Mouse (Mus musculus): ENCODE measurements around the gene Tmem138. TPM values are rescaled to one million over a fixed set of nuclear protein-coding genes. Genes with fewer than 3 reads are reported as not detected.

The Tmem138 gene
- total and polyA plus RNA-seq, 3 experiments: 11.9 to 25.2 TPM; not detected in 1

- Histone ChIP-seq H3K4me3 (ENCODE audit: control insufficient read depth in 1 of 2, insufficient read depth in 1 of 2, low read depth in 2 of 2, low read length in 2 of 2) (peak overlapping the region in 1 of 2 experiments; percentile 25; a peak in 2 of 4 replicates), H3K27me3 (ENCODE audit: control insufficient read depth in 1 of 2, insufficient read depth in 2 of 2, low read length in 2 of 2) (no peaks in the 10 kb centered on the region), H3K79me2 (ENCODE audit: control insufficient read depth, insufficient read depth, low read length, poor library complexity) (no peaks in the 10 kb centered on the region), H3K27ac (ENCODE audit: control insufficient read depth, low read depth, low read length) (peak overlapping the region; percentile 72), H3K4me1 (ENCODE audit: control insufficient read depth in 1 of 2, insufficient read depth in 2 of 2, low read length in 2 of 2) (peaks cover 7 to 11% of the 10 kb centered on the region in 2 experiments; a peak in 3 of 4 replicates), H3K36me3 (ENCODE audit: control insufficient read depth in 1 of 2, insufficient read depth in 2 of 2, low read length in 2 of 2) (peaks cover 0 to 10% of the 10 kb centered on the region in 2 experiments; a peak in 2 of 4 replicates), H3K9ac (ENCODE audit: control insufficient read depth, low read depth, low read length, poor library complexity, severe bottlenecking) (peak overlapping the region; percentile 58), H3K9me3 (replicated peaks; ENCODE audit: insufficient read depth, low read length) (no peaks in the 10 kb centered on the region)
- DNase-seq (ENCODE audit: low read depth, low spot score): peak; percentile 66
- TF ChIP-seq NELFE (IDR thresholded peaks at IDR 0.05; ENCODE audit: low read depth, low read length): 0 out of 2 replicates have a peak, but pooled peaks have one; percentile 6
- TF ChIP-seq TCF12 (IDR thresholded peaks at IDR 0.05; ENCODE audit: low read depth, low read length): no peak
- no peak for TF ChIP-seq MAX (IDR thresholded peaks at IDR 0.05; ENCODE audit: low read length)
- no peak for TF ChIP-seq KAT2A (conservative IDR thresholded peaks at IDR 0.05; ENCODE audit: low read depth, low read length)
- TF ChIP-seq MYB (IDR thresholded peaks at IDR 0.05; ENCODE audit: low read depth, low read length): 0 out of 2 replicates have a peak, but pooled peaks have one; percentile 30
- no peak for TF ChIP-seq HCFC1 (IDR thresholded peaks at IDR 0.05; ENCODE audit: low read depth, low read length)
These were observed 6.5 kb upstream of the Tmem138 start for GRCm38 (mm10) chr19:10583550-10584146.

- Histone ChIP-seq H3K4me3 (ENCODE audit: control insufficient read depth in 1 of 2, insufficient read depth in 1 of 2, low read depth in 2 of 2, low read length in 2 of 2) (no peak overlapping the region), H3K27me3 (ENCODE audit: control insufficient read depth in 1 of 2, insufficient read depth in 2 of 2, low read length in 2 of 2) (no peaks in the 10 kb centered on the region), H3K79me2 (ENCODE audit: control insufficient read depth, insufficient read depth, low read length, poor library complexity) (peaks cover 3% of the 10 kb centered on the region; the same call in 1 of the 2 replicates), H3K27ac (ENCODE audit: control insufficient read depth, low read depth, low read length) (no peak overlapping the region), H3K4me1 (ENCODE audit: control insufficient read depth in 1 of 2, insufficient read depth in 2 of 2, low read length in 2 of 2) (peaks cover 11% of the 10 kb centered on the region in 2 experiments; a peak in 3 of 4 replicates), H3K36me3 (ENCODE audit: control insufficient read depth in 1 of 2, insufficient read depth in 2 of 2, low read length in 2 of 2) (peaks cover 0 to 13% of the 10 kb centered on the region in 2 experiments; a peak in 2 of 4 replicates), H3K9me3 (replicated peaks; ENCODE audit: insufficient read depth, low read length) (no peaks in the 10 kb centered on the region), H3K9ac (ENCODE audit: control insufficient read depth, low read depth, low read length, poor library complexity, severe bottlenecking) (no peak overlapping the region)
- no peak for TF ChIP-seq MAFK (IDR thresholded peaks at IDR 0.05; ENCODE audit: borderline replicate concordance, low read depth, low read length)
- no peak for TF ChIP-seq RAD21 (IDR thresholded peaks at IDR 0.05; ENCODE audit: low read depth, low read length)
- TF ChIP-seq CHD1 (IDR thresholded peaks at IDR 0.05; ENCODE audit: low read depth, low read length): no peak
- TF ChIP-seq NELFE (IDR thresholded peaks at IDR 0.05; ENCODE audit: low read depth, low read length): no peak
- TF ChIP-seq EP300 (IDR thresholded peaks at IDR 0.05; ENCODE audit: low read depth in 1 of 2, low read length in 2 of 2): no peak
- TF ChIP-seq ZKSCAN1 (IDR thresholded peaks at IDR 0.05; ENCODE audit: low read depth, low read length): no peak
- no peak for TF ChIP-seq TAL1 (IDR thresholded peaks at IDR 0.05; ENCODE audit: low read length)
- TF ChIP-seq ZC3H11A (IDR thresholded peaks at IDR 0.05; ENCODE audit: low read depth, low read length): no peak
- no peak for TF ChIP-seq TCF12 (IDR thresholded peaks at IDR 0.05; ENCODE audit: low read depth, low read length)
- TF ChIP-seq GATA1 (IDR thresholded peaks at IDR 0.05; ENCODE audit: low read depth, low read length): no peak
- TF ChIP-seq CHD2 (IDR thresholded peaks at IDR 0.05; ENCODE audit: low read length): no peak
- no peak for TF ChIP-seq KAT2A (conservative IDR thresholded peaks at IDR 0.05; ENCODE audit: low read depth, low read length)
- no peak for TF ChIP-seq USF1 (IDR thresholded peaks at IDR 0.05; ENCODE audit: low read depth, low read length)
- no peak for TF ChIP-seq NRF1 (IDR thresholded peaks at IDR 0.05; ENCODE audit: insufficient read depth, low read depth, low read length, poor library complexity, severe bottlenecking)
- no peak for TF ChIP-seq MXI1 (IDR thresholded peaks at IDR 0.05; ENCODE audit: low read depth, low read length)
- no peak for TF ChIP-seq ZNF384 (IDR thresholded peaks at IDR 0.05; ENCODE audit: low read depth, low read length)
- DNase-seq (ENCODE audit: low read depth, low spot score): no peak
These were observed 4.8 kb upstream of the Tmem138 start for GRCm38 (mm10) chr19:10581984-10582383.
